Mouse (Mus musculus) lung, postnatal 0 days (tissue): ENCODE results near the gene St3gal5. TPM values are rescaled to one million over a fixed set of nuclear protein-coding genes. Genes with fewer than 3 reads are reported as not detected.

Experiments used
- ATAC-seq: fragments of 200-750 bp; cut with Nextera tagmentation; 2 replicates; pipeline ENCODE4 v1.8.0; 2017; ENCODE audit warnings: moderate library complexity
- DNase-seq: peaks from one replicate; pipeline ENCODE4 v3.0.0-alpha.2; 2016; ENCODE audit warnings: low spot score
- H3K27ac ChIP-seq: fragments of 300-500 bp; sonication (generic); 2 replicates; pipeline ENCODE4 v1.5.1; 2014; ENCODE audit warnings: antibody characterized with exemption, mild to moderate bottlenecking, low read length, mixed read lengths
- H3K27me3 ChIP-seq: fragments of 300-500 bp; sonication (generic); replicated peaks from 2 replicates; pipeline ENCODE4 v1.6.1; 2014; ENCODE audit warnings: low read length, mixed read lengths; ENCODE audit not compliant: insufficient read depth
- H3K36me3 ChIP-seq: fragments of 300-500 bp; sonication (generic); 2 replicates; pipeline ENCODE4 v1.6.1; 2014; ENCODE audit warnings: low read length, mixed read lengths; ENCODE audit not compliant: insufficient read depth
- H3K4me1 ChIP-seq: fragments of 300-500 bp; sonication (generic); 2 replicates; pipeline ENCODE4 v1.6.1; 2014; ENCODE audit warnings: antibody characterized with exemption, low read depth, low read length, mixed read lengths; ENCODE audit not compliant: insufficient read depth
- H3K4me2 ChIP-seq: fragments of 300-500 bp; sonication (generic); replicated peaks from 2 replicates; pipeline ENCODE4 v1.6.1; 2014; ENCODE audit warnings: low read depth, mild to moderate bottlenecking, low read length, moderate library complexity, mixed read lengths
- H3K4me3 ChIP-seq: fragments of 300-500 bp; sonication (generic); 2 replicates; pipeline ENCODE4 v1.5.1; 2014; ENCODE audit warnings: low read depth, low read length
- H3K9ac ChIP-seq: fragments of 300-500 bp; sonication (generic); replicated peaks from 2 replicates; pipeline ENCODE4 v1.6.1; 2014; ENCODE audit warnings: low read depth, mild to moderate bottlenecking
- H3K9me3 ChIP-seq: fragments of 300-500 bp; sonication (generic); 2 replicates; pipeline ENCODE4 v1.6.1; 2016; ENCODE audit warnings: low read length, mixed read lengths
- CTCF ChIP-seq: IDR thresholded peaks from 2 replicates; pipeline ENCODE4 v1.5.1; 2016; ENCODE audit warnings: antibody characterized with exemption, mild to moderate bottlenecking
- EP300 ChIP-seq: IDR thresholded peaks from 2 replicates; pipeline ENCODE4 v1.6.1; 2016; ENCODE audit warnings: antibody characterized with exemption, mild to moderate bottlenecking, control low read depth
- WGBS: fragments of 180-500 bp; shearing (Covaris S2); extraction: QIAGEN DNeasy Blood & Tissue Kit; methylation state at CpG from one replicate; pipeline ENCODE4 v1.1.7; 2014; 5-methylcytosine and 5-hydroxymethylcytosine counted together
- polyA plus RNA-seq: library from polyadenylated mRNA; unstranded; fragments of >200 nt; fragmentation: Nextera tagmentation; extraction: Ambion mirVana; gene quantifications from 2 replicates; pipeline ENCODE4 v1.2.1, GENCODE M21; 2015

Gene St3gal5
- polyA plus RNA-seq, 1 experiment from 2014 or later, result 38.9 TPM

DNA sequence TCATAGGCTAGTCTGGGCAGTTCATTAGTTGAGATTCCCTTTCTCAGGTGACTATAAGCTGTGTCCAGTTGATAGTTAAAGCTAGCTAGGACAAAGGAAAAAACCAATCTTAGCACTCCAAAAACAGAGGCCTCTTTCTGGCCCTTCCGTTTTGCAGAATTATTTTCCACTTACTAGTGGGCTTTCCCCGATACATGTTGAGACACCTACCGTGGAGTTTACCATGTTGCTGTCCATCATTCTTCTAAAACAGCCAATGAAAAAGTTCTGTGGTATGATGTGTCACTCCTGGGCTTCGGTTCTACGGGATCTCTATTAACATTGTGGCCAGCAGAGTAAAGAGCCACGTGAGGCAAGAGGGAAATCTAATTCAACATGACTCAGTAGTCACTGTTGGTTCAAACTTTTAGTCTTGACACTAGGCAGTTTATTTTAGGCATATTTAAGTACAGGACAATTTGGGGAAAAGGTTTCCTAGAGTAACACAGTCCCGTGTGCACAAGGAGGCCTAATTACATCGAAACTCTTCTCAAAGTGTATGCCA, 35.4 kb downstream of the St3gal5 start:
- no peaks in the 10 kb centered on the region for H3K27me3 ChIP-seq
- H3K9me3 ChIP-seq, result no peaks in the 10 kb centered on the region
- no peak overlapping the region for H3K27ac ChIP-seq
- peaks cover 18% of the 10 kb centered on the region for H3K36me3 ChIP-seq
- TF ChIP-seq EP300 (no peak), CTCF (no peak)
- H3K9ac ChIP-seq, result no peak overlapping the region
- no peak overlapping the region for H3K4me3 ChIP-seq
- no peak overlapping the region for H3K4me2 ChIP-seq
- DNase-seq (no peak), ATAC-seq (no peak)
- H3K4me1 ChIP-seq, result no peaks in the 10 kb centered on the region
- WGBS, result 94% methylated on average over 8 of the region's 8 CpGs

DNA sequence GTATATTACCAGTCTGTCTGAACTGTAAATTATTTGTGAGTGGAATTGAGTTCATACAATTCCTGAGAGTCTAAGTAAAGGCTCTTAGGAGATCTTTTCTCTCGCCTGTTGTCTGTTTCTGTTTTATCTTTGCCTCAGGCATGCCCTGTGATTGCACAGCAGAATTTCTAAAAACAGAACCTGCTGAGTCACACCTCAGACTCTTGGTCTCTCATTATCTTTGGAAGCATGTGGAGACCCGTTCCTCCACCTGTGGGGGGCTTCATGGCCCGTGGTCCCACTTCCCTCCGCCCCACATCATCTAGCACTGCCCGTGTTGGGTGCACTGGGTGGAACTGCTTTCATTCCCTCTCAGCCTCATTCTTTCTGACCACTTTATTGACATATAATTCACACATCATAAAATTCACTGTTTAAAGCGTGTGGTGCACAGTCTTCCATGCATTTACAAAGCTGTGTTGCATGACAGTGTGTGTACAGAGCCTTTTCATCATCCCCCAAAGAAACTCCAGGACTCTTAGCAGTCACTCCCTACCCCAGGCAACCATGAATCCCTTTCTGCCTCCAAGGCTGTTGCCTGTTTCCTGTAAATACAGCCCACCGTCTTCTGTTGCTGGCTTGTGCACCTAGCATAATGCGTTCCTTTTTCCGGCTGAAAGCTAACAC, 37.6 kb downstream of the St3gal5 start:
- no peak for ATAC-seq
- peaks cover 13% of the 10 kb centered on the region; the same call in 1 of the 2 replicates for H3K36me3 ChIP-seq
- TF ChIP-seq CTCF, result no peak
- no peak for TF ChIP-seq EP300
- H3K9me3 ChIP-seq, result no peaks in the 10 kb centered on the region
- 80% methylated on average over 9 of the region's 9 CpGs for WGBS
- DNase-seq, result no peak
- H3K27ac ChIP-seq, result no peak overlapping the region
- no peak overlapping the region for H3K4me3 ChIP-seq
- H3K4me2 ChIP-seq, result no peak overlapping the region
- no peaks in the 10 kb centered on the region for H3K4me1 ChIP-seq
- H3K9ac ChIP-seq, result no peak overlapping the region
- H3K27me3 ChIP-seq, result no peaks in the 10 kb centered on the region

DNA sequence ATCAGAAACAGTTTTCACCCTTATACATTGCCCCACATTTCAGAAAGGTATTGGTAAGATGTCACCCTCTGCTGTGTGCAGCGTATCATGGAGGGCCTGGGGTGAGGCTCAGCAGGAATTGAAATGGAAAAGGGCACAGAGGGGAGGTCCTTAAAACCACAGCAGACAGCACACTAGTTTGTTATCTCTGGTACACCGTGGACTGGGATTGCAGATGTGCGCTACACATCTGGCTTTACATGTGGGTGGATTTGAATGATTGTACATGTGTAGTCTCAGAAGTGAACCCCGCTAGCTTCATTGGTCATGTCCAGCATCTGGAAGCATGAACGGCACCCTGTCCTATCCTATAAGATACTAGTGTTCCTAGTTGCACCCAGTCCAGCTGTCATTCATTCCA, 38.6 kb downstream of the St3gal5 start:
- Histone ChIP-seq H3K36me3 (peaks cover 7% of the 10 kb centered on the region; the same call in 1 of the 2 replicates), H3K9ac (no peak overlapping the region), H3K27ac (no peak overlapping the region), H3K4me2 (no peak overlapping the region), H3K4me1 (no peaks in the 10 kb centered on the region), H3K27me3 (no peaks in the 10 kb centered on the region), H3K9me3 (no peaks in the 10 kb centered on the region), H3K4me3 (no peak overlapping the region)
- ATAC-seq (no peak), DNase-seq (no peak)
- TF ChIP-seq EP300 (no peak), CTCF (no peak)
- WGBS, result 87% methylated on average over 5 of the region's 5 CpGs

DNA sequence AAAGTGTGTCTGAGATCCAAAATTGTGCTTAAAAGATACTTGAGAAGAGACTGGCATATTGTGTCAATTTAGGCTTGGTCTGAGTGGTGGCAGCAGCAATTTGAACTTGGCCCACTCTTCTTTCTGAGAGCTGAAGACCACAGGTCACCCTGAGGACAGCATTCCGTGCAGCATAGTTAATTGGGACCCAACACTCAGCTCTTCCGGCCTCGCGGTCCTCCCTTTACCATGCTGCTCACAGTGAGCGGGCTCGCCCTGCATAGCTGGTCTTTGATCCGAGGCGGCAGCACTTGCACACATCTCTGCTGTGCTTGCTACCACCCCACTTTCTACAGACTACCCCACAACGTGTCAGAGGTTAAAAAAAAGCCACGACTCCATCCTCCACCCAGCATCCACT, 39.2 kb downstream of the St3gal5 start:
- Histone ChIP-seq H3K27ac (no peak overlapping the region), H3K4me3 (no peak overlapping the region), H3K36me3 (peaks cover 7% of the 10 kb centered on the region; the same call in 1 of the 2 replicates), H3K4me1 (no peaks in the 10 kb centered on the region), H3K9me3 (no peaks in the 10 kb centered on the region), H3K27me3 (no peaks in the 10 kb centered on the region), H3K4me2 (no peak overlapping the region), H3K9ac (no peak overlapping the region)
- ATAC-seq, result no peak
- TF ChIP-seq EP300, result no peak
- TF ChIP-seq CTCF, result no peak
- WGBS, result 62% methylated on average over 10 of the region's 10 CpGs
- no peak for DNase-seq

DNA sequence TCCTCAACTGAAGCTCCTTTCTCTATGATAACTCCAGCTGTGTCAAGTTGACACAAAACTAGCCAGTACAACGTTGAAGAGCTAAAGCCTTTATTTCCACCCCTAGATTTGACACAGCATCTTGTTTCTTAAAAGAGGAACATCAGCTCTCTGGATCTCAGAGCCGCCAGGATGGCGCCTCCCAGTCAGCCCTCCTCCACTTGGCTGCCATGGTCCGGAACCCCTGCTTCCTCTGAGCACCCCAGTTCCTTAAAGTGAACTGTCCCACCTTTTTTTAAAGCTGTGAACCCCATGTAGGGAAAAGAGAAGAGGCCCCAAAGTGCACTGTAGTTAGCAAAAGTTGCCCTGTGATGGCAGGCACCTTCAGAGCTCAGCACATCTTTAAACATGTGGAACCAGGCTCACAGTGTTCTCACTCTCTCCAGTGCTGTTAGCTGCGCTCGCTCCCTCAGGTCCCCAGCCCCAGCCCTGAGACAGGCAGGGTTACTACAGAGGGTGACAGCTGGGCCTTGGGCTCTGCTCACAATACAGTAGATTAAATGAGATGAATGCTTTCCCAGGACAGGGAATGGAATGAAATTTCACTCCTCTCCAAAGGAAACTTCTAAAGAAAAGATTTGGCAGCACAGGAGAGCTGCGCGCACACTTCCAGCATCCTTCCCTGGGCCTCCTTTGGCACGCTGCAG, 42.3 kb downstream of the St3gal5 start:
- Histone ChIP-seq H3K9ac (no peak overlapping the region), H3K27me3 (no peaks in the 10 kb centered on the region), H3K36me3 (0 out of 2 replicates have a peak, but pooled peaks cover 4% of the 10 kb centered on the region), H3K4me1 (no peaks in the 10 kb centered on the region), H3K9me3 (no peaks in the 10 kb centered on the region), H3K4me3 (no peak overlapping the region), H3K4me2 (no peak overlapping the region), H3K27ac (peak overlapping the region; percentile 43; the same call in 1 of the 2 replicates)
- TF ChIP-seq CTCF (no peak), EP300 (no peak)
- ATAC-seq (no peak), DNase-seq (no peak)
- WGBS, result 81% methylated on average over 9 of the region's 9 CpGs

DNA sequence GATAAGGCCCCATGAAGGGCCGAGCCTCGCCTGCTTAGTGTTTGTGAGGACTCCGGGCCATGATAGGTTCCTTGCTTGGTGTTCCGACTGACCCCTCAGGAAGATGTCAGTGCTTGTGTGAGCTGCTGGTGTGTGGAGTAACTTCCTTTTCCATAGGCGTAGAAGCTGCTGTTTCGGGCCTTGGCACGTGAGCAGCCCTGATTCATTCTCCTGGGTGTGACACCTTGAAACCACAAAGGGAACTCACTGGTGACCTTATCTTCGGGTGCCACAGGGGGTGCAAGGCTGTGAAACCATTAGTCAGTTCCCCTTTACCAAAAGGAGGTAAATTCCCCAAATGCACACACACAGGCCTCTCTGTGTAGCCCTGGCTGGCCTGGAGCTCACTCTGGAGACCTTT, 43.0 kb downstream of the St3gal5 start:
- Histone ChIP-seq H3K9ac (no peak overlapping the region), H3K27ac (peak overlapping the region; percentile 43; the same call in 1 of the 2 replicates), H3K9me3 (no peaks in the 10 kb centered on the region), H3K36me3 (0 out of 2 replicates have a peak, but pooled peaks cover 4% of the 10 kb centered on the region), H3K4me3 (no peak overlapping the region), H3K4me2 (no peak overlapping the region), H3K27me3 (no peaks in the 10 kb centered on the region), H3K4me1 (no peaks in the 10 kb centered on the region)
- TF ChIP-seq EP300 (no peak), CTCF (no peak)
- ATAC-seq (peak; percentile 71), DNase-seq (peak; percentile 53)
- 57% methylated on average over 8 of the region's 8 CpGs for WGBS
